ENCODE assay signal across 12 mouse cellular contexts in the genomic region with DNA sequence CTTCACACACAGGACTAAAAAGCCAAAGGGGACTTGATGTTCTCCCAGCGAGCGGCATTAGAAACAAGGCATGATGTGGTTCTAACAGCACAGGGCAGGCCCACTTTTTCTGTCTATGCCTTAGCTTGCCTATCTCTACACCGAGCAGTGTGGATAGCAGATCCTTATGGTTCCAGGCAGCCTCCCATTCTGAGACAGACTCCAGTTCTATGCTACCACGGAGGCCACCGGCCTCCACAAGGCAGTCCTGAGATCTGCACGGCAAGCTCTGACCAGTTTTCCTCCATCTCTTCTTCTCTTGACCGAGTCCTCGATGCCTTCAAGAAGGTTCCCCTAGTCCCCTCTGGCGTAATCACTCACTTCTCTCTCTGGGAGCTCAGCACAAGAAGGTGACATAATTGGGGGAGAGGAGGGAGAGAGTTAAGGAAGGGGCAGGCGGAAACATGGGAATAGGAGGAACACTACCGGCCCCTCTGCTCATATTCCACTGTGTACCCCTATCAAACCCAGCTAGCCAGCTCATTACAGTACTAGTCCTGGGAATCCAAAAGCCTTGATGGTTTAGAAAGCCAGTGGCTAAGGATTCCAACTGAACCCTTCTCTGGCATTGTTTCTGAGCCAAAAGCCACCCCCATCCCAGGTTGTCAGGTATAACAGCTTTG.
DNase-seq lines count a peak whose midpoint lies in the region; ATAC-seq and TF ChIP-seq lines count a peak whose summit lies in the region.
"Had no signal": no experiment of that assay in that cellular context is flagged by ENCODE, and none has a peak within 500 bp of the region (broad histone marks: within the 10 kb centered on the region; RNA-seq: fewer than 3 reads in every experiment).

No protein-coding gene starts in this region.

- H3K27ac ChIP-seq in left cerebral cortex, adult 2 months: peak overlapping the region; percentile 63
- 0 out of 2 replicates have a peak overlapping the region, but pooled peaks have one; percentile 26 for H3K27ac ChIP-seq in midbrain, embryonic 12.5 days (replicated peaks)
- H3K27ac ChIP-seq: intestine, embryonic 15.5 days; kidney, postnatal 0 days; limb, embryonic 15.5 days had no signal

- no peak overlapping the region for H3K4me3 ChIP-seq in left cerebral cortex, adult 2 months
- no peak overlapping the region for H3K4me3 ChIP-seq in midbrain, embryonic 12.5 days
- H3K4me3 ChIP-seq: intestine, embryonic 15.5 days; limb, embryonic 15.5 days had no signal

- no peak overlapping the region for H3K9ac ChIP-seq in midbrain, embryonic 12.5 days (replicated peaks)
- H3K9ac ChIP-seq: intestine, embryonic 15.5 days; limb, embryonic 15.5 days; lung, embryonic 14.5 days had no signal

- 0 out of 2 replicates have a peak, but pooled peaks have one; percentile 2 for ATAC-seq in granulocyte monocyte progenitor cell, adult 5-6 weeks (replicated peaks; ENCODE audit: poor library complexity, severe bottlenecking)
- ATAC-seq in midbrain, embryonic 12.5 days (ENCODE audit: low FRiP score, low read depth): 0 out of 2 replicates have a peak, but pooled peaks have one; percentile 9

- H3K4me1 ChIP-seq in midbrain, embryonic 12.5 days: peaks cover 24% of the 10 kb centered on the region
- H3K4me1 ChIP-seq: intestine, embryonic 15.5 days; limb, embryonic 15.5 days had no signal

- 77% methylated on average over 11 of the region's 11 CpGs for WGBS in midbrain, embryonic 12.5 days

- no peaks in the 10 kb centered on the region for H3K36me3 ChIP-seq in midbrain, embryonic 12.5 days
- H3K36me3 ChIP-seq: intestine, embryonic 15.5 days; limb, embryonic 15.5 days had no signal

- TF ChIP-seq CTCF in left cerebral cortex, adult 2 months (IDR thresholded peaks at IDR 0.05): no peak

- no peak for DNase-seq in left cerebral cortex, adult 2 months (ENCODE audit: extremely low spot score in 1 of 2, low spot score in 2 of 2)
- DNase-seq in left cerebral cortex, postnatal 14 days (ENCODE audit: low spot score in 2 of 2): no peak
- DNase-seq in Muller cell, postnatal 12 days (ENCODE audit: inconsistent ontology term): no peak
- no peak for DNase-seq in right cerebral cortex, postnatal 14 days
- DNase-seq in lung, adult 18-20 months: no peak
- DNase-seq: heart, adult 11 months had no signal

- H3K4me2 ChIP-seq in midbrain, embryonic 12.5 days (replicated peaks): peak overlapping the region; percentile 15; the same call in 1 of the 2 replicates
- H3K4me2 ChIP-seq: intestine, embryonic 15.5 days; limb, embryonic 15.5 days; lung, embryonic 14.5 days had no signal

- intact Hi-C loops in left cerebral cortex, adult 2 months (cut with DNase I): loop anchor here (5.0 kb wide), 1 partner anchor 52 kb away; no protein-coding TSS in a partner anchor
- intact Hi-C loops in left cerebral cortex, postnatal 14 days (cut with DNase I): no loop called here

- H3K27me3 ChIP-seq in midbrain, embryonic 12.5 days: no peaks in the 10 kb centered on the region
- H3K27me3 ChIP-seq: intestine, embryonic 15.5 days; limb, embryonic 15.5 days had no signal

- no peaks in the 10 kb centered on the region for H3K9me3 ChIP-seq in midbrain, embryonic 12.5 days
- H3K9me3 ChIP-seq: intestine, embryonic 15.5 days; limb, embryonic 15.5 days had no signal
